Mouse (Mus musculus): ENCODE measurements around the gene Alg14. TPM values are rescaled to one million over a fixed set of nuclear protein-coding genes. Genes with fewer than 3 reads are reported as not detected.

The Alg14 gene
- polyA plus RNA-seq, 1 experiment from 2014 or later, result 43.9 TPM

DNA sequence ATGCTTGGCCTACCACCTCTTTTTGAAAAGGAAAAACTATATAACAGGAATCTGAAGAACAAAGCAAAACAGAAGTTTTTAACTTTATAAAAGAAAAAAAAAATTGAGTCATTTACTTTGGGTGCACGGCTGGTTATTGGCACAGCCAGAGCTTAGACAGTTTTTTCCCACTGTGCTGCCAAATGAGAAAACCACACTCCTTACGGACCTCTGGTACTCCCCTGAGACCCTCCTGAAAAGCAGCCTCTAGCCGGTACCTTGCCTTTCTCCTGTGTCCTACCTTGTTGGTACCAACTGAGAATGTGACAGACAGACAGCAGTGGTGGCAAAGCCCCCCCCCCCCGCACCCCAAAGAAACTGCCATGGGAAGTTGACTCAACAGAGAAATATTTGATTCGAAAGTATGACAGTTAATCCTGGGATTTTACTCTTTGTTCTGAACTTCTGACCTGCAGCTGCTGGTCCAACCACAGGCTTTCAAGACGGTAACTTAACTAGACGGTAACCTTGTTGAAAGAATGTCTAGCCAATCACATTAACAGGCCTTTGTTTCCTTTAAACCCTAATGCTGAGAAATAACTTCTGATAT, 84.1 kb downstream of the Alg14 start:
- no peak overlapping the region for H3K4me3 ChIP-seq (ENCODE audit: low read depth, low read length)
- H3K36me3 ChIP-seq (ENCODE audit: insufficient read depth), result no peaks in the 10 kb centered on the region
- ATAC-seq (ENCODE audit: insufficient read depth) (no peak), DNase-seq (no peak)
- H3K4me2 ChIP-seq, result no peak overlapping the region
- H3K4me1 ChIP-seq (ENCODE audit: insufficient read depth), result no peaks in the 10 kb centered on the region
- no peak for TF ChIP-seq CTCF (IDR thresholded peaks at IDR 0.05; ENCODE audit: low read depth)
- no peak overlapping the region for H3K9ac ChIP-seq
- H3K27me3 ChIP-seq (ENCODE audit: insufficient read depth, low read length), result no peaks in the 10 kb centered on the region
- WGBS, result 41% methylated on average over 7 of the region's 7 CpGs
- no peaks in the 10 kb centered on the region for H3K9me3 ChIP-seq (ENCODE audit: low read depth, low read length)
- H3K27ac ChIP-seq (ENCODE audit: low read depth), result no peak overlapping the region

DNA sequence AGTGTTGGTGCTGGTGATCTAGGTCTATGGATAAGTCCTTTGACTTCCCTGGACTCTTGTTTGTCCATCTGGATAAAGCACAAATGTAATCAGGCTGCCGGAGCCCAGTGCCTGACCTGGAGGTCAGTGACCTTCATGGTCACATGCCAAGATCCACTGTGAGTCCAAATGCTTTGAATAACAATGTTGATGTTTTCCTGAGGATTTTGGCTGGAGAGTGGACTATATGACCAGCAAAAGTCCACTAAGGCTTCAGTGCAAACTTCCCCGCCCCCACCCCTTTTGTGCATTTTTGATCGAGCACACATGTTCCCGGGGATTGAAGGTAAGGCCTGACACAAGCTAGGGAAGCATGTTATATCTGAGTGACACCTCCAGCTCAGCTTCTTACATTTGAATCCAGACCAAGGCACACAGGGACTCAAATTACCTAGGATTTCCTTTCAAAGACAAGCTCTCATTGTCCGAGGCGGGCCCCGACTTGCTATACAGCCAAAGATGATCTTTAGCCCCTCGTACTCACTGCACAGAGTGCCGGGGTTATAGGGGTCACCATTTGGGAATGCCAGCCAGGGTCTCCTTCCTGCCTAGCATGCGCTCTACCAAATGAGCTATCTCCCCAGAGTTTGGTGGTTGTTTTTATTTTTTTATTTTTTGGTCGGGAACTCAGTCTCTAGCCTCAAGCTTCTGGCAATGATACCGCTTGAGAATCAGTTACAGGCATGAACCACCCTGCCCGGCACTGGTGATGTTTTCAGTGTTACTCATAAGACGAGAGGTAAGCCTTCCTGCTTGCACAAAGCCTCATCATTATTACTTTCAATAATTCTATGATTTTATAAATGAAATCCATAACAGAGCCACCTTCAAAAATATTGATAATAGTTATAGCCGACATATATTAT, 87.4 kb downstream of the Alg14 start:
- no peak overlapping the region for H3K27ac ChIP-seq (ENCODE audit: low read depth)
- no peaks in the 10 kb centered on the region for H3K27me3 ChIP-seq (ENCODE audit: insufficient read depth, low read length)
- no peak for DNase-seq
- ATAC-seq (ENCODE audit: insufficient read depth), result no peak
- H3K4me2 ChIP-seq, result no peak overlapping the region
- no peak for TF ChIP-seq CTCF (IDR thresholded peaks at IDR 0.05; ENCODE audit: low read depth)
- no peak overlapping the region for H3K4me3 ChIP-seq (ENCODE audit: low read depth, low read length)
- no peak overlapping the region for H3K9ac ChIP-seq
- H3K4me1 ChIP-seq (ENCODE audit: insufficient read depth), result no peaks in the 10 kb centered on the region
- no peaks in the 10 kb centered on the region for H3K36me3 ChIP-seq (ENCODE audit: insufficient read depth)
- no peaks in the 10 kb centered on the region for H3K9me3 ChIP-seq (ENCODE audit: low read depth, low read length)
- WGBS, result 63% methylated on average over 15 of the region's 15 CpGs

DNA sequence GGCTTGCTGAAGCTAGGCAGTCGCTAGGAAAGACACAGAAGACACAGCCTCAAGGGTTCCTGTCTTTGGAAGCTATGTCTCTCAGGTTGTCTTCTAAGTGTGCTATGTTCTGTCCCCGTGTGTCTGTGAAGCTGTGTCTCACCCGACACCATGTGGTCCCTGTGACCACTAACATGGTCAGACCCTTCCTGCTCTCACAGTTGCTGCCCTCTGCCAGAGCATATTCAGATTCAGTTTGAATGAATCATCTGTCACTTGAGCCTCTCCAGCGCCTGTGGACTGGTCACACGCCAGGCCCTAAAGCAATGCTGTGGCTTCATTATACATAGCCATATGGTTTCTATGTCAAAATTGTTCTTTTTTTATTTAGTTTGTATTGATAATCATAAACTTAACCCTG, 88.1 kb downstream of the Alg14 start:
- Histone ChIP-seq H3K36me3 (ENCODE audit: insufficient read depth) (no peaks in the 10 kb centered on the region), H3K4me2 (no peak overlapping the region), H3K27me3 (ENCODE audit: insufficient read depth, low read length) (no peaks in the 10 kb centered on the region), H3K4me3 (ENCODE audit: low read depth, low read length) (no peak overlapping the region), H3K9ac (no peak overlapping the region), H3K4me1 (ENCODE audit: insufficient read depth) (no peaks in the 10 kb centered on the region), H3K9me3 (ENCODE audit: low read depth, low read length) (no peaks in the 10 kb centered on the region), H3K27ac (ENCODE audit: low read depth) (no peak overlapping the region)
- 69% methylated on average over 5 of the region's 5 CpGs for WGBS
- ATAC-seq (ENCODE audit: insufficient read depth) (no peak), DNase-seq (no peak)
- no peak for TF ChIP-seq CTCF (IDR thresholded peaks at IDR 0.05; ENCODE audit: low read depth)

DNA sequence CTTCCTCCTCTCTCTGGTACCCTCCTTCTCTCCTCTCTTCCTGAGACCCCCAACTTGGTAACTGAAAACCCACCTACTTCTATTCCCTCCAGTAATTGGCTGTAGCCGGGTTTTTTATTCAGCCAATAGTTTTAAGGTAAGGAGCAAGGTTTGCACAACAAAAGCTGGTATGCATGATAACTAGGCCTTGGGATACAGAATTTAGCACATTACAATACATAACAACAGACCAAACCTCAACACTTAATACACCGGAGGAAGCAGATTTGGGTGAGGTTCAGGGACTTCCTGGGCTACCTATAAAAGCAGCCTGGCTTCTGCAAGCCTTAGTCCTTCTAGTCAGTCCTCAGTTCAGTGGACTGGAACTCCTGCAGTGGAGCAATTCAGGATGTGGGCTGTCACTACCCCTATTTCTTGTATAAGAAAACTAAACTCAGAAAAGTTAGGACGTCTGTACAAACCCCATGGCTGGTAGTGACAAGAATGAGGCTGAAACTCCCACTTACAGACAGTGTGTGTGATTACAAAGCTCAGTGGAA, 96.0 kb downstream of the Alg14 start:
- H3K4me1 ChIP-seq (ENCODE audit: insufficient read depth), result peaks cover 12% of the 10 kb centered on the region; the same call in 1 of the 2 replicates
- DNase-seq (no peak), ATAC-seq (ENCODE audit: insufficient read depth) (no peak)
- no peak overlapping the region for H3K4me3 ChIP-seq (ENCODE audit: low read depth, low read length)
- no peak for TF ChIP-seq CTCF (IDR thresholded peaks at IDR 0.05; ENCODE audit: low read depth)
- H3K9me3 ChIP-seq (ENCODE audit: low read depth, low read length), result no peaks in the 10 kb centered on the region
- H3K9ac ChIP-seq, result no peak overlapping the region
- H3K36me3 ChIP-seq (ENCODE audit: insufficient read depth), result no peaks in the 10 kb centered on the region
- WGBS, result 74% methylated on average over 3 of the region's 3 CpGs
- no peak overlapping the region for H3K4me2 ChIP-seq
- no peak overlapping the region for H3K27ac ChIP-seq (ENCODE audit: low read depth)
- H3K27me3 ChIP-seq (ENCODE audit: insufficient read depth, low read length), result no peaks in the 10 kb centered on the region

DNA sequence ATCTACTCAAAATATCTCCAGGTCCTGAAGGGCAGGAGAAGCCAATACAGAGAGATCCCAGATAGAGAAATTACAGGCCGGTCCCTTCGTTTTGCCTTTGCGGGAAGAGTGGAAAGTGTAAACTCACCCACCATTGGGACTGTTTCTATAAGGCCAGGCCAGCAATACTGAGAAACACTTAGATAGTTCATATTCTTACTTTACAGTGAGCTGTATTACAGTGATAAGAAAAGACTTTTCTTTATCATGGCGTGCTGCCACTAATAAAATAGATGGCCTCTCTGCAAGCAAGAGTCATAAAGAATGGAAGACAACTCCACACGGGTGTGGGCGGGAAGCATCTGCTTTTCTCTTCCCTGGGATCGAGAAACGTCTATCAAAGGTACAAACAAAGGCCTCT, 97.8 kb downstream of the Alg14 start:
- H3K36me3 ChIP-seq (ENCODE audit: insufficient read depth), result no peaks in the 10 kb centered on the region
- H3K4me2 ChIP-seq, result no peak overlapping the region; the same call in 1 of the 2 replicates
- no peaks in the 10 kb centered on the region for H3K9me3 ChIP-seq (ENCODE audit: low read depth, low read length)
- no peak for TF ChIP-seq CTCF (IDR thresholded peaks at IDR 0.05; ENCODE audit: low read depth)
- peak overlapping the region; percentile 59; the same call in 1 of the 2 replicates for H3K27ac ChIP-seq (ENCODE audit: low read depth)
- DNase-seq (no peak), ATAC-seq (ENCODE audit: insufficient read depth) (no peak)
- H3K4me1 ChIP-seq (ENCODE audit: insufficient read depth), result peaks cover 12% of the 10 kb centered on the region; the same call in 1 of the 2 replicates
- H3K9ac ChIP-seq, result no peak overlapping the region
- H3K27me3 ChIP-seq (ENCODE audit: insufficient read depth, low read length), result no peaks in the 10 kb centered on the region
- H3K4me3 ChIP-seq (ENCODE audit: low read depth, low read length), result no peak overlapping the region
- WGBS, result 57% methylated on average over 8 of the region's 8 CpGs

DNA sequence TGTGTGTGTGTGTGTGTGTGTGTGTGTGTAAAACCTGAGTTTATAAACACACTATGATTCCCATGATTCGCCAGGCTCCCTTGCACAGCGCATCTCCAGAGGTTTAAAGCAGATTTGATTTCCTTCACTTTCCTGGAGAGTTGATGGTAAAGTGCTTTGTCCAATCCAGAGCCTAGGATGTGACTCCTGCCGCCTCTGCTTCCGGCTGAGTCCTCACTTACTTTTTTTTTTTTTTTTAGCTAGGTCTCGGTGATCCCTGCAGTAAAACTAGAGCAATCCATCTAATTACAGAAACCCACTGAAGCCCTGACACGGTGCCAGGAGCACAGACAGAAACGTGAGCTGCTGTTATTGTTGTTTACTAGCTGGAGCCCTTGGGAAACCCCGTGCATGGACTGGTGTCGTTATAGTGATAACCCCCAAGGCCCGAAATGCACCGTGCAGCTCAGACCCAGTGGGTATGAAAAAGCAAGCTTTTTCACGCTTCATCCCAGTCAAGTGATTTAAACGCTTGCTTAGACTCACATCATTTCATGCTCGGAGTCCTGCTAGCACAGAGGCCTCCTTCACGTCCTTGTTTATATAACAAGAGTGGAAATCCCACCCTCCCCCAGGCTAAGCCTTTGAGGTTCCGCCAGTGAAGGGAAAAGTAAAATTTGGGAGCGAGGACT, 98.4 kb downstream of the Alg14 start:
- peak overlapping the region; percentile 14 for H3K4me3 ChIP-seq (ENCODE audit: low read depth, low read length)

More for the DNA sequence above, 98.4 kb downstream of the Alg14 start:
- WGBS, result 11% methylated on average over 17 of the region's 17 CpGs
- H3K9ac ChIP-seq, result peak overlapping the region; percentile 26; the same call in 1 of the 2 replicates
- ATAC-seq (ENCODE audit: insufficient read depth) (peak; percentile 86), DNase-seq (peak; percentile 88)
- no peak for TF ChIP-seq CTCF (IDR thresholded peaks at IDR 0.05; ENCODE audit: low read depth)
- H3K9me3 ChIP-seq (ENCODE audit: low read depth, low read length), result no peaks in the 10 kb centered on the region
- H3K27me3 ChIP-seq (ENCODE audit: insufficient read depth, low read length), result no peaks in the 10 kb centered on the region
- no peaks in the 10 kb centered on the region for H3K36me3 ChIP-seq (ENCODE audit: insufficient read depth)
- peak overlapping the region; percentile 54 for H3K4me2 ChIP-seq
- H3K4me1 ChIP-seq (ENCODE audit: insufficient read depth), result peaks cover 12% of the 10 kb centered on the region; the same call in 1 of the 2 replicates
- peak overlapping the region; percentile 75 for H3K27ac ChIP-seq (ENCODE audit: low read depth)
